Mouse (Mus musculus) layer of hippocampus, adult 11-12 months (tissue): ENCODE measurements at regions not wholly inside any gene's neighbourhood (a gene's known extent, or its start where the extent isn't known, plus 50 kb on each side); places are given as distances from the start of the nearest gene placed in this dataset.

ENCODE experiments used
- DNase-seq: peaks from one replicate; pipeline ENCODE4 v3.0.0; 2022; ENCODE audit warnings: low spot score

DNA sequence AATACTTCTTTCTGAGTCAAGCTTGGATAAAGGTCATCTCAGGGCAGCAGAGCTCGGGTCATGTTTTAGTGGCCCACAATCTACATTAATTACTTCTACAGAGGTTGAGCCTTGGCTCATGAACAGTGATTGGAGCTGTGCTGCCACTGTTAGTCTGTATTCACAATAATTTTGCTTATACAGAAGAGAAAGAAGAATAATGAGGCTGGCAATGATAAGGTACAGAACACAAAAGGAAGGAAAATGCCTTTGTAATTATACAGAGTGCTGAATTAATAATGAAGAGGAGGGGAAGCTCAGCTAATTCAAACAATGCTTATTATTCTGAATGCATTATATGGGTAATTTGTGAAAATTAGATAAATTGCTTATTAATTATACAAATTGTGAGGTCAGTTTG is 573.9 kb upstream of the Cblb start:
- DNase-seq = no peak

DNA sequence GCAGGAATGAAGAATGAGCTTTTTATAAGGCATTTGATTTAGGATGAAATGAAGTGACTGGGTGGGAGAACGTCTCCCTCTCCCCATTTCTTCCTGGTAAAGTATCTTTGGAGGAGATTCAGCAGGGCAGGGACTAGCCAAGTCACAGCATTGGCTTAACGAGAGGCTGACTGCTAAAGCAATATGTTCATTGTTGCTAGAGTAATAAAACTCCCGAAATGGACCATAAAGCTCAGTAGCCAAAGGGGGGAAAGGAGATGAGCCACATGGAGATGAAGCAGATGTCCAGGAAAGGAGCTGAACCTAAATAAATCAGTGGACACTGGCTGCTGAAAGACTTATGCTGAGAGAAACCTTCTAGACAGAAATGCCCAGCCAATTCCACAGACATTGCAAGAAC is 555.3 kb upstream of the Cblb start:
- DNase-seq = no peak

DNA sequence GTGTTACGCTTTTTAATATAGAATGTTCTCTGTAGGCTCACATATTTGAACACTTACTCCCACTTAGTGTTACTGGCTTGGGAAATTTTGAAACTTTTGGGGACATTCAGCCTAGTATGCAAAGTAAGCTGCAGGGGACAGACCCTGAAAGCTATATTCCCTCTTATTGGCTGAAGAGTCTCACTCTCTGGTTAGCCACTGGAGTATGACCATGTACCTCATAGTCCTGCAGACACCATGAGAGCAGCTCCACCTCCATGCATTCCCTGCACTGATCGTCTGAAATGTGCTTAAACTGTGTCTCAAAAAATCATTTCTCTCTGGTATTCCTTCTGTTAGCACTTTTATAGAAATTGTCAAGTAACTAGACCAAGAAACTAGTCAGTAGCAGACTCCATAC is 534.9 kb upstream of the Cblb start:
- no peak for DNase-seq

DNA sequence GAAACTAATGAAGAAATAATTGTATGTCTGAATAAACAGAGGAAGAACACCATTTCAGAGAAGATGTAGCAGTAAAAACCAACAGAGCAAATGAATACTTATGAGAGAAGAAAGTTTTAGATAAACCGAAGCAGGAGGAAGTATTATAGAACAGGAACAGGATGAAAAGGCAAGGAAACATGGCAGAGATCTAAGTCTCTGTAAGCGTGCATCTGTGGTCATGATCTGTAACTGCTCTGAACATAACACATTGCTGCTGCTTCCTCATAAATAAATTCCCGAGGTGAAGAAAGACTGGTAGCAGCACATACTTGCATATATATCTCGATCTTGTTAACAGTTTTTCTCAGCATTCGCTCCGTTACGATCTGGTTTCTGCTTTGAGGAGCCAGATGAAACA is 533.2 kb upstream of the Cblb start:
- DNase-seq = no peak

DNA sequence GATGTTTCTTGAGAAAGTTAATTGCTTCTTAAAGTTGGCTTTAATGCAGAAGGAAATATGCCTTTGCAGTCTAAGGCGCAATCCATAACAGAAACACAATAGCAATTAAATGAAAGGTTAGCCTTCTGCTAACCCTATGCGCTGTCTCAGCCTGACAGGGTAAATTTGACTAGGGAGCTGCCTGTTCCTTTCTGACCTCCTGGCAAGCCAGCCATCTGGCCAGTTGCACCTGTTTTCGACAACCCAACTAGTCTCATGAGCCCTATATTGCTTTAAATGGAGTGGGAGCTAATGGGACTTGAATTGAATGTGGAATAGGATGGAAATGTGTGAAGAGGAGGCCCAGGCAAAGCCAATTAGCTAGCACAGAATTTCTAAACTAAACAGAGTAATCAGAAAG is 513.9 kb upstream of the Cblb start:
- DNase-seq = no peak

GRCm38 (mm10) chr16:51520762-51521161 is 510.3 kb upstream of the Cblb start:
- no peak for DNase-seq

DNA sequence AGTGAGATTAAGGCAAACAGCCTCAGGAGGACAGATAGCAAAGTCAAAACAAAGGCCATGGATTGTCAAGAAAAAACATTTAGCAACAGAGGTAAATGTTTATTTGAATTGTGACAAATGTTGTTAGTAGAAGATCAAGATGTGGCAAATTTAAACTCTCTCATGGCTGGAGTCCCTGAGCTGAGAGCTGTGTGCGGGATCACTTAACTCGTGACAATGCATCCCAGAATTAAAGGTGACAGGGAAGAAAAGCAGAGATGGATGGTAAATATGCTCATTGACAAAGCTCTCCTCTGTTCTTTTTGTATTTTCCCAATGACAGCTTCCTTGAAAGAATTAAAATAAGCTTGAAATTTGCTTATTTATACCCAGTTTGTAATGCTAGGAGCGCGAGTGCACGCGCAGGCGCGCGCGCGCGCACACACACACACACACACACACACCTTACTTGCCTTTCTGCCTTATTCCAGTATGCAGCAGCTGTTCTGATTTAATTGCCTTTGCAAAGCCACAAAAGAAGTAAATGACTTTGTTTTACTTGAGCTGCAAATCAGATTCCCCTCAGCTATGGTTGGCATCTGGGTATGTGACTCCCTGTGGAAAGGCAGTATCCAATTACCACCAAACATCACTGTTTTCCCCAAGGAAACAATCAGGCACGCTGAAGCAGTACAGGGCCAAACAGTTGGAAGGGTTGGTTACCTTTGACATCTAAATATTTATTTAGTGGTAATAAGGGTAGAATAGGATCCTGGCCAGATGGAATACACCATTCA is 509.5 kb upstream of the Cblb start:
- DNase-seq = no peak

DNA sequence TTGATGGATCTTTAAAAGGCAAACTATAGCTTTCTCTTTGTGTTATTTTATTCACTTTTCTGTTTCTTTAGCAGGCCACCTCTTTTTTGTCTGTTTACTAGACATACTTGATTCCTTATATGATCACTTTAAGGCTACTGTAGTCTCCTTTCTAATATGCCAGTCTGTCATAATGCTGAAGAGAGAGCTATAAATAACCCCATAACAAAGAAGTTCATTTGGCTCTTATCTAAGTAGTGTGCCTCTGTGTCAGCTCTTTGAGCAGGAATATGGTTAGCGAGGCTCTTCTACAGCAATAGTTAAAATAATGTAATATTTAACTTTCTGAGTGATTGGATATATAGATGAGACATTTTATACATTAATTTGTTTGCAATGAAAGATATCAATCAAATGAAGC is 507.0 kb upstream of the Cblb start:
- no peak for DNase-seq

DNA sequence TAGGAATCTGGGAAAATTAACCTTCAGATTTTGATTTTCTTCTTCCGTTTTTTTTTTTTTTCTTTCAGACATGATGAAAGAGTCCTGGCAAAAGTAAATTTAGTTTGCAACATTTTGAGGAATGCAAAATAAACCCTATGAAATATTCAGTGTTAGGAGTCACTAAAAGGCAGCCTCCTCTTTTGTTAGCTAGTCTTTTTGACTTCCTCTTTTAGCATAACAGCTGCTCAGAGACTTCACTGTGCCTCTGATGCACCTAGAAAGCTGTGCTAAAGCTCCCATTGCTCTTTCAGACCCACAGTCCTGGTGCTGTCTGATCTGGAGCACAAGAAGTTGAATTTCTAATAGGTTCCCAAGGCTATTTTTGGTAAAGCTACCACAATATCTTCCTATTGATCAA is 498.5 kb upstream of the Cblb start:
- DNase-seq = no peak

DNA sequence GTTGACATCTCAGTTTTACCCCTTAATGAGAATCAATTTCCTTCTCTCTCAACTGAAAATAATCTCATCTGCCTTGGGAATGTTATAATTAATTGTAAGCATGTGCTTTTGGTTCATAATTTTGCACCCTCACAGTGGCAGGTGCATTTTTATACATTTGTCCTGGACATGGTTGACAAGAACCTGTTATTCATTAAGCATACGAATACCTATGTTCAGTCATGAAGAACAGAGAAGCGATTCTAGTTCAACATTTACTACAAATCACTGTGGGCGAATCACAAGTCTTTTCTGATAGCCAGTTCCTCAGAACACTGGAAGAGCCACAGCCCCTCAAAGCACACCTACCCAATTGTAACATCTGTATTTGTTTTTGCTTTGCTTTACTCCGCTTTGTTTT is 487.3 kb upstream of the Cblb start:
- no peak for DNase-seq

DNA sequence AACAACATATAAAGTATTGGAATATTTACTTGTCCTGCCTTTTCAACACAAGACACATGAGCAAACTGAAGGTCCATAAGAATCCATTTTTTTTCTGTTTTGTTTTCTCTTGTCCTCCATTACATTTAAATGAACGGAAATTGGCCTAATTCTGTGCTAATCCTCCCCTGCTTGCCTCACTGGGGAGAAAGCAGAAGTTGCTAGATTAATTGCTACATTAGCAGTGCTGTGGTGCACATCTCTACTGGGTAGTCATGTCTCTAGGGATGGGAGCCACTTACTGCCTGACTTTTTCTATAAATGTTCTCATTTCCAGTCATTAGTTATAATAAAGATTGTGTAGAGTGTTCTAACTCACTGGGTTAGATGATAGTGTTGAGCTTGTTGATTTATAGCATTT is 484.0 kb upstream of the Cblb start:
- no peak for DNase-seq

DNA sequence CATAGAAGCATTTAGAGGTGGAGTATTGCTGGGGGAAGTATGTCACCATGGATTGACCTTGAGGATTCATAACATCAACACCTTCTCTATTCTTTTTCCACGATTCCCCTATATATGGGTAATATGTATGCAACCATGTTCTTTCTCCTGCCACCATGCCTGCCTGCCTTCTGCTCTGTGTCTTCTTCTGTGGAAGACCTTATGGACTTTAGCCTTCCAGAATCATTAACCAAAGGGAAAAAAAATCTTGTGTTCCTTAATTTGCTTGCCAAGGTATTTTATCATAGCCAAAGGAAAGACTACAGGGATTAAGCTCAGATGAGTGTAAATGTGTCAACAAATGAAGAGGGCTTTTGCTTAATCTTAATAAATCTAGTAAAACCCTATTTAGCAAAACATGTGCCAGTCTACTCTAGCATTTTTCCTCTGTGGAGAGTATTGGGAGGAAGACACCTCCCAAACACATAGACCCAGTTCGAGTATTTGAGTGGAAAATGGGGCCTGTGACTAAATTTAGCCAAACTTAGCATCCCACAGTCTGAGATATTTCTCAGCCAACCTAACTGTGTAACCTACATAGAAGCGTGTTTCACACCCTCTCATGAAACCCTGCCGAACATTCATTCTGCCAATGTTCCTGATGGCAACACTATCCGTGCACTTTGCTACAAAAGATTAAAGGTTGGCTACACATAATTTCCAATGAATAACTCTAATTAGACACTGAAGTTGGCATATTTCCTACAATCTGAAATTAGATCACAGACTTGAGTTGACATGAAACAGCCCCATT is 468.0 kb upstream of the Cblb start:
- DNase-seq = no peak

DNA sequence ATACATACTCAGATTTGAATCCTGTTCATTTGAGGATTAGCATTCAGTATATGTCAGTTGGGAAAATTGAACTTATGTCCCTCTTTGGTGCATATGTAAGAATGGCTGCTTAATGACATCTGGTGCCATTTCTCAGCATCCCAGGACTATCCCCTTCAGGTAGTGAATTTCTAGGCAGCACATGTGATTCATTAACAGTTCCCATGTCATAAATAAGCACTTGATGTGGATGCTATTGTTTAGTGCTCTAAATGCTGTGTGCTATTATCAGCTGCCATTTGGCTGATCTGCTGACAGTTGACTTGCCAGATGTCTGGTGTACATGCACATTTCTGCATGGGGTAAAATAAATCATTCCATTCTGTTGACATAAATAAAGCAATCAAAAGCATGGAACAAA is 467.0 kb upstream of the Cblb start:
- DNase-seq = peak; percentile 14

DNA sequence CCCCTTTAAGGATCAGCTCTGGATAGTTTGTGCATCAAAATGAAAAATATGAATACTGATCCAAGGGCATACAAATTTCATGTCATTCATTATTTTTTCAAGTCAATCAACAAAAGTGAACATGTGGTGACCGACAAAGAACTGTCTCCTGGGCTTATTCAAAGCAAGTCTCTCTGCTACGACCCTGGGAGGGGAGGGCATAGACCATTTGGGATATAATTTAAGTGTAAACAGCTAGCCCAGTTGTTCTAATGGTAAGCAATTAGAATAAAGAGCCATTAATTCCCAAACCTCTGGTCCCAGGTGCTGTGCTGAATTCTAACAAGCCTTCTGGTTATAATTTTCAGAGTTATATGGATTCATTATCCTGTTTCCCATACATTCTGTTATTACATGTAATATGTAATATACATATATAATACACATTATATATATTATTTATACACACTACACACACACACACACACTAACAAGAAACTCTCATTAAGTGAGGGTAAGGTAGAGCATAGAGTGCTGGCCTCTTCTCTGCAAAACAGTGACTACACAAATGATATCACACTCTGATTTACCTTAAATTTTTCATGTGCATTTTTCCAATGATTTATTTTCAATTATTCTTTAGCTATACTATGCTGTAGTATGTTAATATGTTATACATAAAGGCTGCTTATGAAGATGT is 453.0 kb upstream of the Cblb start:
- no peak for DNase-seq

DNA sequence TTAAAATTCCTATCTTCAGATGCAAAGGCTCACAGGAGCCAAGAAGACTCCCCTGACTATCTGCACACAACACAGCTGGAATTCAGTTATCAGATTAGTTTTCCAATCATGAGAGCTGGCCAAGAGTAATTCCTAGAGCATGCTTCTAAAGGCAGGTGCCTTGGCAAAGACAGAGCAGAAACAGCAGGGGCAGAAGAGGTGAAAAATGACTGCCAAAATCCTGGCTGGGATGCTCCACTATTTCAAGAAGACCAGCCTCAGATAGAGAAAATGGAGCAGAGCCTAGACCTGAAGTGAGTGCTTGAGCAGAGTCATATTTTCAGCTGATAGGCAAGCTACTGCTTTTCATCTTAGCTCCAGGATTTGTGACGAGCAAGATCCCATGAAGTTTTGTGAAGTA is 450.5 kb upstream of the Cblb start:
- DNase-seq = no peak

DNA sequence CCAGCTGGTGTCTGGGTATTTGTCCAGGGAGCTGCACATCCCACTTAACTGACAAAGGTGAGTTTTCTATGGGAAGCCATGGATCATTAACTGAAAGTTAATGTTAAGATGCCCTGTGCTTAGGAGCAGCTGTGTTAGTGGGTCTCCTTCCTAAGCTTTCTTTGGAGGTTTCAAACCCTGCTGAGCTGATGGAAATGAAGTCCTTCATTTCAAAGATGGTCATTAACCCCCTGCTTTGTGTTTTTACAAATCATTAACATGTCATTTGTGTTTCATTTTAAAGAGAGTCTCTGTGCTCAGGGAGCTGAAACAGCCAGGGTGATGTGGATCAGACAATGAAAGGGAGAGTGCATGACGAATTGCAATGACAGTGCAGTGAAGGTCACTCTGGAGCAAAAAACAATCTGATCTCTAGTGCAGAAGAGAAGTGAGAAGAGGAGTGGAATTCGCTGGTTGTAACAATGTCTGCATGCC is 441.1 kb upstream of the Cblb start:
- no peak for DNase-seq

GRCm38 (mm10) chr16:51617579-51617978 is 413.4 kb upstream of the Cblb start:
- no peak for DNase-seq

DNA sequence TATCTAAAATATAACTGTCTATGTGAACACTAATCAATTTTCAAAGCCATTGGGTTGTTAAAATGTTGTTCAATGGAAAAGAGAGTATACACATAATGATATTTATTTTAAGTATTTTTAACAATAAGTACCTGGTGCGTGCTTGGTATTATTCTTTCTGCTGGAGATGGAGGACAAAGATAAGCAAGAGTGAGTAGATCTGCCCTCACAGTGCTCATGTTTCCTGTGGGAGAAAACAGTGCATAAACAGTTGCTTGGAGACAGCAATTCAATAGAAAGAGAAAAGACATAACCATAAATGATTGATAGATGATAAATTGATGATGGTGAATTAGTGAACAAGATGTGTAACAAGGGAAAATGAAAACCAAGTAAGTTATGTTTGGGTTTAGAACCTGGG is 384.4 kb upstream of the Cblb start:
- DNase-seq = no peak

- DNase-seq = no peak
These were observed 380.9 kb upstream of the Cblb start for GRCm38 (mm10) chr16:51650100-51650499.

GRCm38 (mm10) chr16:51650683-51651082 is 380.3 kb upstream of the Cblb start:
- no peak for DNase-seq

- no peak for DNase-seq
These were observed 369.3 kb upstream of the Cblb start for GRCm38 (mm10) chr16:51661693-51662092.

GRCm38 (mm10) chr16:51664325-51664724 is 366.7 kb upstream of the Cblb start:
- DNase-seq = no peak

DNA sequence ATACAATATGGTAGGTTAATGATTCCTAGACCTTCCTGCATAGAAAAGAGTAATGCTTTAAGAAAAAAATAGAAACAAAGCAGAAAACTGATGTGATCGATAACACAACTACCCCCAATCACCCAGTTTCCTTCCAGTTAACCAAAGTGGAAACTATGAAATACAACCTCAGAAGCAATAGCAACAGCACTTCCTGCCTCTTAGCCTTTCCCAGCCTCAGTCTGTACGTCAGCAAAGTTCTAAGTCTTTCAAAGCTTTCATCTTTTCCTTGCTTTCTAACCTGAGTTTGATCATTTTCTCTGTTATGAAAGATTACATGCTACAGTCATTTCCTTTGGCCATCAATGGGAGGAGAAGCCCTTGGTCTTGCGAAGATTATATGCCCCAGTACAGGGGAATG is 355.9 kb upstream of the Cblb start:
- DNase-seq = no peak
